Mouse (Mus musculus) MEL-GATA-1-ER (cell line): ENCODE measurements at regions not wholly inside any gene's neighbourhood (a gene's known extent, or its start where the extent isn't known, plus 50 kb on each side); places are given as distances from the start of the nearest gene placed in this dataset.

ENCODE experiments used
- DNase-seq: peaks from one replicate; pipeline ENCODE4 v3.0.0-alpha.2; 2012; ENCODE audit warnings: low read depth; ENCODE audit errors: extremely low read depth

GRCm38 (mm10) chr14:98747159-98747775, 246.9 kb downstream of the Rpl36a-ps1 start:
- DNase-seq = no peak

GRCm38 (mm10) chr14:98730375-98730774, 263.7 kb downstream of the Rpl36a-ps1 start:
- no peak for DNase-seq

DNA sequence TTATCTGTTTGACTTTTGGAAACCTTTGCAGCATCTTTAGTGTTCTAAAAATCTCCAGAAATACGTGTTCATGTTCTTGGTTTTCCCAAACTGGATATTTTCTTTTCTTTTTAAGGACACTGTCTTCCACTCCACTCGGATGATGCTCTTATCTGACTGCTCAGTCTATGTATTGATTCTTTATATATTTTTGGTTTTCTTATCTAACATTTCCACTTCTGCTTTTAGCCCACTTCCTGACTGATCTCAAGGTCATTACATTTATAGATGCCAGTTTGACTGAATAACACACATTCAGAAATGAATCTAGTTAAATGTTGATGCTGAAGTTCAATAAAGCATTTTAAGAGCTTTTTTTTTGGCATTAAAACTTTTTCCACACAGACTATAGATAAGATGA, 265.3 kb downstream of the Rpl36a-ps1 start:
- no peak for DNase-seq

- no peak for DNase-seq
These were observed 271.6 kb downstream of the Rpl36a-ps1 start for GRCm38 (mm10) chr14:98722481-98722880.

DNA sequence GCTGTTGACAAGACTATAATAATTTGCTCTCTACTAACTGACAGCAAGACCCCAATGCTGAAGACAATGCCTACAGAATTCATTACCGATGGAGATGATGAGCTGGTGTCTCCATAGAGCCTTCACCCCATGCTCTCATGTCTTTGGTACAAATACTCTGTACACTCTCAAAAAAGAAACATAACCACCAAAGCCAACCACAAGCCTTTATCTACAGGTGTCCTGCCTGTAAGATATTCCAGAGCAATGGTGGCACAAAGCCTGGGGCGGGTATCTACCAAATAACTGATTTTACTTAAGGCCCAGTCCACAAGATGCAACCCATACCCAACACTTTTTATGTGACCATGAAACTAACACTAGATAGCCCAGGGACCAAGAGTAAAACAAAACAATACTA, 273.1 kb downstream of the Rpl36a-ps1 start:
- DNase-seq = no peak

DNA sequence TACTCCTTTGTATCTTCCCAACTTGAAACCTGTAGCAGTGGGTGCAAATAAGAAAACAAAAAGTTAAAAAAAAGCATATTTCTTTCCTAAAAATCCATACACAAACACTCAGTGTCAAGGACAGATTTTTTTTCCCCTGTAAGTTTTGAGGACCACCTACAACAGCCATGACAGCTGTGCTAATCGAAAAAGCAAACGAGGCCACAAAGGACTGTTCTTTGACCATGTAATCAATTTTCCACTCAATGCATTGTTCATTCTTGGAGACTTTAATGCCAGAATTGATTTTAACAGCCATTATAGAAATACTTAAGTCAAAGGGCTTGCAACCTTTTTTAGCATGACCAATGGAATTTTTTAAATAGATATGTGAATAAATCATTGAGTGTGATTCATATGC, 286.1 kb downstream of the Rpl36a-ps1 start:
- DNase-seq = no peak

- no peak for DNase-seq
These were observed 286.5 kb downstream of the Rpl36a-ps1 start for GRCm38 (mm10) chr14:98707574-98707973.

- DNase-seq = no peak
These were observed 290.8 kb downstream of the Rpl36a-ps1 start for GRCm38 (mm10) chr14:98703289-98703688.

- no peak for DNase-seq
These were observed 337.6 kb downstream of the Rpl36a-ps1 start for GRCm38 (mm10) chr14:98656533-98656932.

GRCm38 (mm10) chr14:98654191-98654809, 339.8 kb downstream of the Rpl36a-ps1 start:
- DNase-seq = no peak

GRCm38 (mm10) chr14:98651221-98651620, 342.9 kb downstream of the Rpl36a-ps1 start:
- no peak for DNase-seq

GRCm38 (mm10) chr14:98650520-98650919, 343.6 kb downstream of the Rpl36a-ps1 start:
- DNase-seq = no peak

DNA sequence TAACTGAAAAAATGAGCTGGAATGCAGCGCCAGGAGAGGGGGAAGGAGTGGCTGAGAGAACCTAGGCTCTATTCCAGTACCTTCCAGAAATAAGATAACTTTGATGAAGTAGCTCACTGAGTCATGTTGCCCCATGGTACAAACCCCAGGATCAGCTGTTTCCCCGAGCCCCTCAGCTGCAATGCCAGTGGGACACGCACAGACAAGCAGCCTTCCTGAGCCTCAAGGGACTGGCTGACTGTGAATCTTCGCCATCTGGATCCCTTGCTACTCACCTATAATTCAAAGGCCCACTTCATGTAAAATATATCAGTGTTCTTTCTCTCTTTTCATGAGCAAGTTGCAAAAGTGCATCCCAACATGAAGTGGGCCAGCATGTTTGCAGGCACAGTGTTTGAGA, 346.5 kb downstream of the Rpl36a-ps1 start:
- no peak for DNase-seq

GRCm38 (mm10) chr14:98643756-98644155, 350.4 kb downstream of the Rpl36a-ps1 start:
- DNase-seq = no peak

DNA sequence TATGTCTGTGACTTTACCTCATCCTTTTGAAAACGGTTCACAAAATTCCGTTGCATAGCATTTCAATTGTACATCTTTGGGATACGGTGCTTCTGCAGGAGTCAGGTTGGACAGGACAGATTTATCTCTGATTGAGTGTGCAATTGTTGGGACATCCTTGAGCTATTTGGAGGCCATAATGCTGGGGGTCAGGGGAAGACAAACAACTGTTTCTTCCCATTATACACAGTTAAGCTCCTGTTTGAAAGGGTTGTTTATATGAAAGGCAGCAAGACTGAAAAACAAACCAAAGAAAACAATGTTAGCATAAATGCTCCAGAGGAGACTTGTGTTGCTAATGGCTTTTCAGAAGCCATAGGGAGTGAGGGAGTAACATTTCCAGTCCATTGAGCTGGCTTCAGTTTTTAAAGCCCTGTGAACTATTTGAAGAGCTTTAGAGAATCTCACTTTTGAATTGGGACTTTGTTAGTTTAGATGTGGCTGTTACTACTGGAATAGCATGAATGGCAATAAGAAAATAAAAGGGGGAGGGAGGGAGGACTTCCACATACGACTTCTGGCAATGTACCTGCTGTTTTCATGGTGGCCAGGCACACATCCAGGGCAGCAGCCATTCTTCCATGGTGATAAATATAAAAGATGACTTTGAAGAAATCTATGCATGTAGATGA, 351.3 kb downstream of the Rpl36a-ps1 start:
- no peak for DNase-seq

GRCm38 (mm10) chr14:98629026-98629425, 365.1 kb downstream of the Rpl36a-ps1 start:
- peak; percentile 60 for DNase-seq

DNA sequence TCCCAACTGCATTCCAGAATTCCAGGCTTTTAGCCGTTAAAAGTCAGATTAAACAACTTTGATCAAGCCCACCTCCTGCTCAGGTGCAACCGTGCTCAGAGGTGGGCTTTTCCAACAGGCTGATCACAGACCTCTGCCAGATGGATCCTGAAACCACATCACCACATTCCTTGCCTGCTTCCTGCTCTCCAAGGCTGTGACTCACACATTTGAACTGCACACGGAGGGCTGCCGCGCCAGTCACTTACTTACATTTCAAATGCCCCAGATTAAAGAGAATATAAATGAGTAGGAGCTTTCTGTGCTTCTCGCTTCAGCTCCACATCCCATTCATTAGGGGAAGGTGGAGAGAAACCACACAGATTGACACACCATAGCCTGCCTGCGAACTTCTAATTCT, 367.6 kb downstream of the Rpl36a-ps1 start:
- DNase-seq = no peak

DNA sequence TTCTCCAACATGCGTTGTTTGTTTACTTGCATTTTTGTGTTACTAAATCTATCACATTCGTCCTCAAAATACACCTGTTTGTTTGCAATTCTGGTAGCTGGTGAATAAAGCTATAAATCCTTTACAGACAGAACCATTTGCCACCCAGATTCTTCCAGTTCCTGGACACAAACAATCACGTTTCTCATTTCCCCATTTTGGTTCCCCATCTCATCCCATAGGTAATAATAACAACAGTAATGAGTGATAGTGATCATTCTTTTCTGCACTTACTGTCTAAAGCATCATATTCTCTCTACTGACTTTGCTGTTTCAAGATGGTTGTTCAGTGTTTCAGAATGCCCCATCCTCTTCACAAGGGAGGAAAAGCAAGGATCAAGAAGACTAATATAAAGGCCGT, 368.3 kb downstream of the Rpl36a-ps1 start:
- DNase-seq = no peak

DNA sequence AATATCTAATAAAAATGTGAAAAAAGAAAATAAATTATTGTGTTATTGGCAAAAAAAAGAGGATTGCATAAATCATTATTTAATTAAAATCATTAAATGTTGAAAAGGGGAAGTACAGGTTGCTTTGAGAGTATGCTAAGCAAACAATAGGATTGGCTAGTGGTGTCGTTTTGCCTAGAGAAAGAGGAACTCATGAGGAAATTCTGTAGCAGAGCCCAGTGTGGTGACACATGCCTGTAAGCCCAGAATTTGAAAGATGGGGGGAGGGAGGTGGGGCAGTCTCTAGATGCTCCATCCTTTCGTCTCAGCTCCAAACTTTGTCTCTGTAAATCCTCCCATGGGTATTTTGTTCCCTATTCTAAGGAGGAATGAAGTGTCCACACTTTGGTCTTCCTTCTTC, 388.3 kb downstream of the Rpl36a-ps1 start:
- no peak for DNase-seq

DNA sequence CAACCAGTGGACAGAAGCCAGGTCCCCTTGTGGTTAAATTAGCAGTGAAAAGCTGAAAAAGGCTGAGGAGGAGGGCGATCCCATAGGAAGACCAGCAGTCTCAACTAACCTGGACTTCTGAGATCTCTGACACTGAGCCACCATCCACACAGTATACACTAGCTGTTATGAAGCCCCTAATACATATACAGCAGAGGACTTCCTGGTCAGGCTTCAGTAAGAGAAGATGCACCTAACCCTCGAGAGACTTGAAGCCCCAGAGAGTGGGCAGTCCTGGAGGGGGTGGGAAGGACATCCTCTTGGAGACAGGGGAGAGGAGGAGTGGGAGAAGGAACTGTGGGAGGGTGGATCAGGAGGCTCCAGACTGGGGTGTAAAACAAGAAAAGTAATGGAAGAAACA, 397.9 kb downstream of the Rpl36a-ps1 start:
- no peak for DNase-seq

- no peak for DNase-seq
These were observed 404.3 kb downstream of the Rpl36a-ps1 start for GRCm38 (mm10) chr14:98589846-98590245.

DNA sequence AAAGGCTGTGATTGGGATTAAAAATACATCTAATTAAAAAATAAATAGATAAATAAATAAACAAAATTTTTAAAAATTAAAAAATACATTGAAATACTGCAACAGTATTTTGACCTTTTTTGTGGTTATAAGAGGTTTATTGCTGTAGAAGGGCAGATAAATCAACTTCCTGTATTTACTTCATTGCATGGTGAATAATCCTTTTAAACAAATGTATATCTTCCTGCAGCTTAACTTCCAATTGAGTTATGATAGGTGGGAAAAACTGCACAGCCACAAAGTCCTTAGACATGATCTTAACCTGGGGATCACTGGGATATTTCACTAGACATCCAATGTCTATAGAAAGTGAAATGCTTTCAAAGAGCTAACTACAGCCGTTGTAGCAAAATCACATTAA, 402.1 kb upstream of the Dach1 start:
- DNase-seq = peak; percentile 27

DNA sequence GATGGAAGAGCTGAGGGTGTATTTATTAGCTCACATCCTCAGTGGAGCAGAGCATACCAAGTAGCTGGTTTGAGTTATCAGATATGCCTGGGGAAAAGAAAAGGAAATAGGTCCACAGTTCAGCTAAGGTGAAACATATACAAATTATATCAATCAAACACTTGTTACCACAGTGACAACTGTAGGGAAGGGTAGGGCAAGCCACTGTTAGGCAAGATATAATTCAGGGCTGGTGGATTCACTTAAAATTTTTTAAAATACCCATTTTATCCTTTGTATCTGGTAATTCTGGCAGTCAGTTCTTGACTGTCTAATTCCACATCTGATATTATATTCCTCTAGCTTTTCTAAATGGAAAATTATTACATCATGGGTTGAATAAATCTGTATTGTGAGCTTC, 392.4 kb upstream of the Dach1 start:
- no peak for DNase-seq
